Mouse (Mus musculus) c-Kit-negative CD71-positive TER-119-positive erythroid progenitor cells, embryonic 14.5 days (primary cell): ENCODE measurements around the gene Ywhag.

Experiments used
- DNase-seq: peaks from one replicate; pipeline ENCODE4 v3.0.0-alpha.2; 2013; ENCODE audit warnings: low read depth, low spot score

Gene Ywhag

GRCm38 (mm10) chr5:135888405-135889215 lies 45.8 kb downstream of the Ywhag start:
- DNase-seq = no peak

- DNase-seq = no peak
Observed at GRCm38 (mm10) chr5:135887675-135888102, 46.7 kb downstream of the Ywhag start, which contains the start of gene Hspb1. Gene Hspb1 (plus strand): TSS chr5:135887919.

- no peak for DNase-seq
Observed at GRCm38 (mm10) chr5:135884641-135885040, 49.8 kb downstream of the Ywhag start.

DNA sequence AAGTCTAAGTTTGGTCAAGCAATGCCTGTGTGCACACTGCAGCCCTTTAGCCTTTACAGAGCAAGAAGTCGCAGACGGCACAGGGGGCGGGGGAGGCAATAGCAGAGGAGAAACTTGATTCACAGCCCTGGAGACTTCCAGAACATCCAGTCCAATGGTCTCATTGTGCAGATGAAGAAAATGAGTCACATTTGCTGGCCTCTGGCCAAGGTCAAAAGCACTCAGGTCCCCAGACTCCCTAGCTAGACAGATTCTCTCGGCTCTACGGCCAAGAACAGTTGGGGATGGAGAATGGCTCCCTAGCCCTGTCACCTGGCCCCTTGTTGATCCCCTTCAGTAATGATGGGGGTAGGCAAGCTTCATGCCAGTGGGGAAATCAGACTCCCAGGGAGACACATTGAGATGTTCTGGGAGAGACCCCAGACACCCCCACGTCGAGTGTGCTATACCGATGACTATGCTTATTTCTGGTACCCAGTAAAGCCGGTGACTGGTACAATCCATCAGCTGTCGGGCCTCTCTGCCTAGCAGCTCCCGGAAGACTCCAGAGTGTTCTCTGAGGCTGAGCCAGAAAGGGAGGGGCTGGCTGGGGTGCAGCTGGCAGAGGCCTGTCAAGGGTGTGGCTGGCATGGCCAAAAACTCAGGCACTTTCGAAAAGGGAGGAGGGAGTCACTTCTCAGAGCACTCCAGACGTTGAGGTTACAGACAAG lies 54.8 kb downstream of the Ywhag start:
- DNase-seq = no peak

- DNase-seq = no peak
Observed at GRCm38 (mm10) chr5:135877831-135878231, 56.6 kb downstream of the Ywhag start.

DNA sequence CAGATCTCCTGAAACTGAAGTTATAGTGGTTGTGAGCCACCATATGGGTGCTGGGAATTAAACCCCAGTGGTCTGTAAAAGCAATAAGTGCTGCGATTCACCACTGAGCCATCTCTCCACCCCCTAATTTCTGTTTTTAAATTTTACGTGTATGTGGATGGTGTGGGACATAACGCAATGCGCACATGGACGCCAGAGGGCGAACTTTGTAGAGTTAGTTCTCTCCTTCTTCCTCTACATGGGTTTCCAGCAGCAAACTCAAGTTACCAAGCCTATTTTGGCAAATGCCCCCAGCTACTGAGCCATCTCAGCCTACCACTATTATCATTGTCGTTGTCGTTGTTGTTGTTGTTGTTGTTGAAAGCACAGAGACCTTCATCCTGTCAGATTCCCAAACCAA lies 57.2 kb downstream of the Ywhag start:
- DNase-seq = no peak

DNA sequence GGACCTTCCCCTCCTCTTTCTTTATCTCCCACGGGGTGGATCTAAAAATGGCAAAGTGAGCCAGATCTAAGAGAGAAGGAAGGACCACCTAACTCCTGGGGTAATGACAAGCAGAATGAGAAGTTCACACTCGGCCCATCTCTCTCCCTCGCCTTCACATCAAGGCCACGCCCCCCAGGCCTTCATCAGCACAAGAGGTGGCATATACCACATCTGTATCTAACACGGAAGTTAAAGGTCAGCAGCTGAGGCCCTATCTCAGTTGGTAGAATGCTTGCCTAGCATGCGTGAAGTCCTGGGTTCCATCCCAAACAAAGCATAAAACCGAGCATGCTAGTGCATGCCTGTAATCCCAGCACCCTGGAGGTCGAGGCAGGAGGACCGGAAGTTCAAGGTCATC lies 60.7 kb downstream of the Ywhag start:
- no peak for DNase-seq

GRCm38 (mm10) chr5:135872996-135873395 lies 61.4 kb downstream of the Ywhag start:
- DNase-seq = no peak

GRCm38 (mm10) chr5:135870505-135870904 lies 63.9 kb downstream of the Ywhag start:
- no peak for DNase-seq

GRCm38 (mm10) chr5:135869661-135870423 lies 64.6 kb downstream of the Ywhag start:
- DNase-seq = no peak

GRCm38 (mm10) chr5:135868653-135869052 lies 65.8 kb downstream of the Ywhag start:
- DNase-seq = no peak

DNA sequence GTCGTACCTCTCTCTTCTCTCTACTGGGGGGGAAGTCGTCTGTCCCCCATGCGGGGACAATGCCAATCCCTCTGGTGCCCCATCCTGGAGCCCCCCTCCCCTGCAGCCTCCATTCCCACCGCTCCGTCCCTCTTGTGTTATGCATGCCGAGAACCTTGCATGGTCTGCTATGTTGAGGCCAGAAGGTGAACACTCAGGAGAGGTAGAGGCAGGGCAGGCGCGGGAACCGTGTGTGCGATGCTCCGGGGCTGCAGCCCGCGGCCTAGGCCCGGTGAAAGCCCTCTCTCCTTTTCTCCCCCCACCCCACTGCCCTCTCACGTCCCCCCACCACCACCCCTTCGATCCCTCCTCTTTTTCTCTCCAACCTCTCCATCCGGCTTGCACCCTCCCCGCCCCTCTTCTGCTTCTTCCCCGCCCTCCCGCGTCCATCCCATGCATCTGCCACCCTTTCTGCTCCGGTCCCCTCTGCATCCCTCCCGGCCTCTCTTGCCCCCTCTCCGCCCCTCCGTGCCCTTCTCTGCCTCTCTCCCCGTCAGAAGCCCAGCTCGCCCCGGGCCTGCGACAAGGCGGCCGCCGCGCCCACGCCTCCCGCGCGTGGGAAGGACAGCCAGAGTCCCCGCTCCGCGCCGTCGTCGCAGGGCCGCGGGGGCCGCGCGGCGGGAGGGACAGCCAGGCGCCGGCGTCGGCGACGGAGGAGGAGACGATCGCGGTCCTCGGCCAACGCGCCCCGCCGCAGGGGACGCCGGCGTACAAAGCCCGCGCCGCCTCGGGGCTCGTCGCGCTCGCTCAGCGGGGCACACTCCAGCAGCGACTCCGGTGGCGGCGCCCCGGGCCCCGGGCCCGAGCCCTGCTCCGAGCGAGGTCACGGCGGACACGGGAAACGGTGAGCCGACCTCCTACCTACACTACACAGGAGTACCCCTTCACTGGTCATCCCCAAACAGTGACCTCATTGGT lies 66.5 kb downstream of the Ywhag start:
- no peak for DNase-seq

DNA sequence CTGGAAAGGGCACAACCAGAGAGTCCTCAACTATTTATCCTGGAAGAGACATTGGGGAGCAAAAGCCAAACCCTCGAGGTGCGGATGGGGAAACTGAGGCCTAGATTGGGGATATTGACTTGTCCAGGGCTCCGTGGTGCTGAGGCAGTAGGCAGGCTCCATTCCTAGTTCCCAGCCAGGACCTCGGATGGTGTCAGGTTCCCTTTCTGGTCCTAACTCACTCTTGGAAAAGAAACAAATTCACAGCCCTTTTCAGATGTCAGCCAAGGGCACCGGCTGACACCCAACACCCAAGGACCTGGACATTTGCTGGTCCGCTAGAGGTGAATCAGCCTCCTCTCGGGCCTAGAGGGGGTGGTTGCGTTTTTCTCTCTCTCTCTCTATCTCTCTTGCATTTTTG lies 67.8 kb downstream of the Ywhag start:
- no peak for DNase-seq
